Mouse (Mus musculus) CH12.LX (cell line): Measurements from ENCODE around the gene Cd200r3. TPM values are rescaled to one million over a fixed set of nuclear protein-coding genes. Genes with fewer than 3 reads are reported as not detected.

Experiments used
- DNase-seq: peaks from one replicate; pipeline ENCODE4 v3.0.0-alpha.2; 2013; ENCODE audit errors: extremely low read depth
- H3K27ac ChIP-seq: 2 replicates; pipeline ENCODE4 v1.5.1; 2012; ENCODE audit warnings: low read depth, mild to moderate bottlenecking, control low read depth, moderate library complexity; ENCODE audit not compliant: insufficient read depth
- H3K27me3 ChIP-seq: replicated peaks from 2 replicates; pipeline ENCODE3; 2012; ENCODE audit warnings: inconsistent platforms
- H3K36me3 ChIP-seq, 2 experiments: replicated peaks in 1 of 2; 2 replicates each; pipeline versions ENCODE3 to v1.6.1; 2012; ENCODE audit warnings: inconsistent platforms in 1 of 2, low read length in 1 of 2, mild to moderate bottlenecking in 1 of 2, mixed read lengths in 1 of 2, moderate library complexity in 1 of 2; ENCODE audit not compliant: control insufficient read depth in 1 of 2, insufficient read depth in 1 of 2
- H3K4me1 ChIP-seq, 2 experiments: 2 replicates each; pipeline ENCODE4 v1.6.1; 2012; ENCODE audit warnings: inconsistent platforms in 1 of 2, moderate library complexity in 1 of 2; ENCODE audit not compliant: insufficient read depth in 2 of 2, control insufficient read depth in 1 of 2
- H3K4me2 ChIP-seq: 2 replicates; pipeline ENCODE4 v1.6.1; 2012; ENCODE audit warnings: low read depth, mild to moderate bottlenecking, control low read depth; ENCODE audit not compliant: poor library complexity, insufficient read depth, severe bottlenecking
- H3K4me3 ChIP-seq, 3 experiments: fragments of 150-350 bp in 1 of 3; sonication (generic) in 1 of 3; replicated peaks in 1 of 3; 2 replicates each; pipeline versions ENCODE3 to v1.5.1; 2011 to 2012; ENCODE audit warnings: low read depth in 2 of 3, low read length in 2 of 3, mild to moderate bottlenecking in 2 of 3, moderate library complexity in 2 of 3, control low read depth in 1 of 3, improper control_type of control experiment in 1 of 3, inconsistent platforms in 1 of 3, mixed read lengths in 1 of 3; ENCODE audit not compliant: poor library complexity in 1 of 3
- H3K79me2 ChIP-seq: replicated peaks from 2 replicates; pipeline ENCODE4 v1.6.1; 2012; ENCODE audit warnings: mild to moderate bottlenecking, moderate library complexity; ENCODE audit not compliant: control insufficient read depth, poor library complexity, insufficient read depth, severe bottlenecking; ENCODE audit errors: extremely low read depth
- H3K9ac ChIP-seq: 2 replicates; pipeline ENCODE4 v1.6.1; 2012; ENCODE audit warnings: low read depth, mild to moderate bottlenecking, control low read depth, moderate library complexity; ENCODE audit not compliant: insufficient read depth
- H3K9me3 ChIP-seq: replicated peaks from 2 replicates; pipeline ENCODE3; 2012; ENCODE audit warnings: low read length, inconsistent platforms, mixed read lengths
- BHLHE40 ChIP-seq: IDR thresholded peaks from 2 replicates; pipeline ENCODE4 v1.6.1; 2011; ENCODE audit warnings: mild to moderate bottlenecking, low read depth, low read length, improper control_type of control experiment
- CHD1 ChIP-seq: IDR thresholded peaks from 2 replicates; pipeline ENCODE4 v1.6.1; 2012; ENCODE audit warnings: low read depth, low read length, improper control_type of control experiment, inconsistent platforms
- CHD2 ChIP-seq: IDR thresholded peaks from 2 replicates; pipeline ENCODE4 v1.6.1; 2011; ENCODE audit warnings: low read length, improper control_type of control experiment
- CTCF ChIP-seq, 2 experiments: IDR thresholded peaks in 1 of 2; conservative IDR thresholded peaks in 1 of 2; 2 replicates each; pipeline ENCODE4 v1.5.1; 2011 to 2012; ENCODE audit warnings: low read depth in 2 of 2, low read length in 2 of 2, improper control_type of control experiment in 1 of 2, inconsistent platforms in 1 of 2, mild to moderate bottlenecking in 1 of 2, moderate library complexity in 1 of 2
- E2F4 ChIP-seq: IDR thresholded peaks from 2 replicates; pipeline ENCODE4 v1.6.1; 2011; ENCODE audit warnings: low read depth, low read length, improper control_type of control experiment; ENCODE audit not compliant: insufficient replicate concordance
- ELF1 ChIP-seq: IDR thresholded peaks from 2 replicates; pipeline ENCODE4 v1.6.1; 2014; ENCODE audit warnings: low read depth, mild to moderate bottlenecking, inconsistent platforms, low read length, improper control_type of control experiment
- EP300 ChIP-seq: IDR thresholded peaks from 2 replicates; pipeline ENCODE4 v1.6.1; 2011; ENCODE audit warnings: low read length, improper control_type of control experiment
- ETS1 ChIP-seq: conservative IDR thresholded peaks from 2 replicates; pipeline ENCODE4 v1.6.1; 2012; ENCODE audit warnings: low read depth, mild to moderate bottlenecking, inconsistent platforms, low read length, improper control_type of control experiment, moderate library complexity
- GABPA ChIP-seq: IDR thresholded peaks from 2 replicates; pipeline ENCODE4 v1.6.1; 2012; ENCODE audit warnings: low read depth, low read length, improper control_type of control experiment, inconsistent platforms; ENCODE audit not compliant: insufficient replicate concordance
- HCFC1 ChIP-seq: IDR thresholded peaks from 2 replicates; pipeline ENCODE4 v1.6.1; 2012; ENCODE audit warnings: low read depth, mild to moderate bottlenecking, inconsistent platforms, low read length, improper control_type of control experiment
- IRF4 ChIP-seq: IDR thresholded peaks from 2 replicates; pipeline ENCODE4 v1.6.1; 2014; ENCODE audit warnings: low read depth, mild to moderate bottlenecking, inconsistent platforms, low read length, improper control_type of control experiment
- JUN ChIP-seq: IDR thresholded peaks from 2 replicates; pipeline ENCODE4 v1.6.1; 2011; ENCODE audit warnings: low read depth, mild to moderate bottlenecking, low read length, improper control_type of control experiment, moderate library complexity; ENCODE audit not compliant: insufficient read depth
- JUND ChIP-seq: conservative IDR thresholded peaks from 2 replicates; pipeline ENCODE4 v1.6.1; 2011; ENCODE audit warnings: low read depth, low read length, improper control_type of control experiment
- KAT2A ChIP-seq: IDR thresholded peaks from 2 replicates; pipeline ENCODE4 v1.6.1; 2012; ENCODE audit warnings: low read length, improper control_type of control experiment, inconsistent platforms; ENCODE audit not compliant: insufficient replicate concordance
- MAFK ChIP-seq: IDR thresholded peaks from 2 replicates; pipeline ENCODE4 v1.6.1; 2011; ENCODE audit warnings: low read length, improper control_type of control experiment; ENCODE audit not compliant: insufficient replicate concordance
- MAX ChIP-seq: IDR thresholded peaks from 2 replicates; pipeline ENCODE4 v1.6.1; 2011; ENCODE audit warnings: low read length, improper control_type of control experiment
- MAZ ChIP-seq: IDR thresholded peaks from 2 replicates; pipeline ENCODE4 v1.6.1; 2012; ENCODE audit warnings: low read depth, mild to moderate bottlenecking, inconsistent platforms, low read length, improper control_type of control experiment, moderate library complexity
- MEF2A ChIP-seq: IDR thresholded peaks from 2 replicates; pipeline ENCODE4 v1.6.1; 2014; ENCODE audit warnings: low read depth, mild to moderate bottlenecking, inconsistent platforms, low read length, improper control_type of control experiment, borderline replicate concordance
- MXI1 ChIP-seq: IDR thresholded peaks from 2 replicates; pipeline ENCODE4 v1.6.1; 2011; ENCODE audit warnings: mild to moderate bottlenecking, low read depth, low read length, improper control_type of control experiment
- MYC ChIP-seq: IDR thresholded peaks from 2 replicates; pipeline ENCODE4 v1.6.1; 2011; ENCODE audit warnings: low read depth, mild to moderate bottlenecking, improper control_type of control experiment, low read length
- NELFE ChIP-seq: IDR thresholded peaks from 2 replicates; pipeline ENCODE4 v1.6.1; 2011; ENCODE audit warnings: low read depth, low read length, improper control_type of control experiment
- NRF1 ChIP-seq: IDR thresholded peaks from 2 replicates; pipeline ENCODE4 v1.6.1; 2014; ENCODE audit warnings: low read depth, mild to moderate bottlenecking, inconsistent platforms, low read length, improper control_type of control experiment, moderate library complexity
- PAX5 ChIP-seq: IDR thresholded peaks from 2 replicates; pipeline ENCODE4 v1.6.1; 2012; ENCODE audit warnings: low read length, inconsistent platforms, mixed read lengths
- POLR2A ChIP-seq: IDR thresholded peaks from 2 replicates; pipeline ENCODE4 v1.6.1; 2011; ENCODE audit warnings: low read depth, mild to moderate bottlenecking, improper control_type of control experiment, low read length
- POLR2AphosphoS2 ChIP-seq: IDR thresholded peaks from 2 replicates; pipeline ENCODE4 v1.6.1; 2011; ENCODE audit warnings: low read depth, low read length, improper control_type of control experiment
- RAD21 ChIP-seq: IDR thresholded peaks from 2 replicates; pipeline ENCODE4 v1.6.1; 2011; ENCODE audit warnings: low read depth, mild to moderate bottlenecking, low read length, improper control_type of control experiment, moderate library complexity
- RCOR1 ChIP-seq: conservative IDR thresholded peaks from 2 replicates; pipeline ENCODE4 v1.6.1; 2012; ENCODE audit warnings: low read depth, mild to moderate bottlenecking, inconsistent platforms, low read length, improper control_type of control experiment
- SIN3A ChIP-seq: IDR thresholded peaks from 2 replicates; pipeline ENCODE4 v1.6.1; 2012; ENCODE audit warnings: low read length, improper control_type of control experiment, inconsistent platforms
- SMC3 ChIP-seq: IDR thresholded peaks from 2 replicates; pipeline ENCODE4 v1.6.1; 2011; ENCODE audit warnings: low read depth, low read length, improper control_type of control experiment
- TBP ChIP-seq: conservative IDR thresholded peaks from 2 replicates; pipeline ENCODE4 v1.6.1; 2011; ENCODE audit warnings: low read depth, low read length, improper control_type of control experiment
- TCF12 ChIP-seq: IDR thresholded peaks from 2 replicates; pipeline ENCODE4 v1.6.1; 2014; ENCODE audit warnings: low read depth, mild to moderate bottlenecking, inconsistent platforms, low read length, improper control_type of control experiment
- UBTF ChIP-seq: IDR thresholded peaks from 2 replicates; pipeline ENCODE4 v1.6.1; 2012; ENCODE audit warnings: low read depth, mild to moderate bottlenecking, inconsistent platforms, low read length, improper control_type of control experiment, moderate library complexity
- USF1 ChIP-seq: IDR thresholded peaks from 2 replicates; pipeline ENCODE4 v1.6.1; 2014; ENCODE audit warnings: low read depth, mild to moderate bottlenecking, inconsistent platforms, low read length, improper control_type of control experiment
- USF2 ChIP-seq: conservative IDR thresholded peaks from 2 replicates; pipeline ENCODE4 v1.6.1; 2011; ENCODE audit warnings: low read depth, low read length, improper control_type of control experiment
- ZC3H11A ChIP-seq: IDR thresholded peaks from 2 replicates; pipeline ENCODE4 v1.6.1; 2012; ENCODE audit warnings: low read depth, mild to moderate bottlenecking, inconsistent platforms, low read length, improper control_type of control experiment
- ZKSCAN1 ChIP-seq: IDR thresholded peaks from 2 replicates; pipeline ENCODE4 v1.6.1; 2012; ENCODE audit warnings: low read depth, inconsistent platforms, low read length, improper control_type of control experiment, borderline replicate concordance
- ZMIZ1 ChIP-seq: IDR thresholded peaks from 2 replicates; pipeline ENCODE4 v1.6.1; 2012; ENCODE audit warnings: low read depth, mild to moderate bottlenecking, inconsistent platforms, low read length, improper control_type of control experiment
- ZNF384 ChIP-seq: IDR thresholded peaks from 2 replicates; pipeline ENCODE4 v1.6.1; 2012; ENCODE audit warnings: low read depth, low read length, improper control_type of control experiment, inconsistent platforms
- dilution Hi-C: fragments of 300-500 bp; cut with MboI; formaldehyde crosslinking; loops from 2 replicates; pipeline ENCODE4 v1.14.3; 2020; ENCODE audit warnings: low sequenced_read_pairs; ENCODE audit not compliant: extremely low pct_unique_long_range_greater_than_20kb, extremely low pct_ligation_motif_present
- in situ Hi-C: fragments of 300-500 bp; cut with MboI; formaldehyde crosslinking; loops from 3 replicates; pipeline ENCODE4 v1.14.3; 2019; ENCODE audit warnings: low sequenced_read_pairs, low pct_ligation_motif_present, low pct_unique_long_range_greater_than_20kb, mixed read lengths
- polyA plus RNA-seq: library from polyadenylated mRNA; unstranded; fragments of >175 nt; gene quantifications from 2 replicates; pipeline ENCODE4 v1.2.1, GENCODE M21; 2012; ENCODE audit warnings: low read depth; ENCODE audit not compliant: insufficient read length
- total RNA-seq, 2 experiments: library from RNA; depleted of rRNA; stranded (reverse); fragments of 300-350 nt in 1 of 2; fragments of >200 nt in 1 of 2; gene quantifications; 2 replicates each; pipeline ENCODE4 v1.2.3; 2012 to 2014

The Cd200r3 gene
- total and polyA plus RNA-seq, 3 experiments, result 5.0 to 17.6 (median 6.9) TPM

DNA sequence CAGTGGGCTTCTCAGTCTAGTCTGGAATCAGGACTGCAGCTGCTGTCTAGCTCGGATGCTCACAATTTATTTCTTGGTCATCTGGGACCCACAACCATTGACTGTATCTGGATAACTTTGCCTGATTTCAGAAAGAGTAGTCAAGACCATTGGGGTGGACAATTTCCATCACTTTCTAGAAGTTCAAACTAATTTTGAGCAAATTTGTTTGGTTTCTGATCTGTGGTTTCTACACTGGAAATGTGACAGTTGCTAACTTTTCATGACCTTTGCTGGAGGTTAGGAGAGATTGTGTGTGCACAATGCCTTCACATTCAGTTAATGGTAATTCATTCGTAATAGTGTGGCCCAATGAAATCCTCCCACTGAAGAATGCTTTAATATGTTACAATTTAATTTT, 34.7 kb downstream of the Cd200r3 start:
- TF ChIP-seq POLR2A (no peak; the same call in 1 of the 2 replicates), ZMIZ1 (peak; percentile 70), MXI1 (0 out of 2 replicates have a peak, but pooled peaks have one; percentile 16), E2F4 (0 out of 2 replicates have a peak, but pooled peaks have one; percentile 66), MAFK (0 out of 2 replicates have a peak, but pooled peaks have one; percentile 31), ZNF384 (no peak), CTCF (conservative IDR thresholded peaks at IDR 0.05 in 1 of 2, IDR thresholded peaks at IDR 0.05 in 1 of 2; ENCODE audit: low read depth in 2 of 2, low read length in 2 of 2) (no peak), MAZ (no peak), NELFE (0 out of 2 replicates have a peak, but pooled peaks have one; percentile 42), RAD21 (no peak; the same call in 1 of the 2 replicates), POLR2AphosphoS2 (no peak), CHD2 (0 out of 2 replicates have a peak, but pooled peaks have one; percentile 22), USF2 (no peak), MEF2A (peak; percentile 64; the same call in 1 of the 2 replicates), BHLHE40 (peak; percentile 66), PAX5 (no peak), RCOR1 (peak; percentile 49; the same call in 1 of the 2 replicates), SMC3 (no peak), GABPA (no peak), ZKSCAN1 (no peak), TCF12 (peak; percentile 45), EP300 (peak; percentile 81), KAT2A (no peak), ETS1 (peak; percentile 71), JUN (no peak), NRF1 (no peak), ELF1 (no peak), MYC (peak; percentile 17; the same call in 1 of the 2 replicates), CHD1 (peak; percentile 84; the same call in 1 of the 2 replicates), HCFC1 (no peak), MAX (peak; percentile 61), USF1 (no peak), SIN3A (peak; percentile 58; the same call in 1 of the 2 replicates), JUND (peak; percentile 64), TBP (no peak), ZC3H11A (no peak), IRF4 (peak; percentile 64), UBTF (0 out of 2 replicates have a peak, but pooled peaks have one; percentile 32)
- peaks cover 16 to 61% of the 10 kb centered on the region in 2 experiments for H3K4me1 ChIP-seq
- DNase-seq, result peak; percentile 60
- dilution Hi-C loops, result no loop called here
- in situ Hi-C loops, result no loop called here
- peak overlapping the region; percentile 88 for H3K4me2 ChIP-seq
- no peaks in the 10 kb centered on the region for H3K27me3 ChIP-seq
- peak overlapping the region; percentile 86 for H3K27ac ChIP-seq
- no peak overlapping the region for H3K4me3 ChIP-seq
- H3K9ac ChIP-seq, result peak overlapping the region; percentile 68
- H3K79me2 ChIP-seq, result peaks cover 9% of the 10 kb centered on the region
- no peaks in the 10 kb centered on the region for H3K36me3 ChIP-seq
- H3K9me3 ChIP-seq, result no peaks in the 10 kb centered on the region
